8 mouse cellular contexts compared by ENCODE assay signal in the genomic region with DNA sequence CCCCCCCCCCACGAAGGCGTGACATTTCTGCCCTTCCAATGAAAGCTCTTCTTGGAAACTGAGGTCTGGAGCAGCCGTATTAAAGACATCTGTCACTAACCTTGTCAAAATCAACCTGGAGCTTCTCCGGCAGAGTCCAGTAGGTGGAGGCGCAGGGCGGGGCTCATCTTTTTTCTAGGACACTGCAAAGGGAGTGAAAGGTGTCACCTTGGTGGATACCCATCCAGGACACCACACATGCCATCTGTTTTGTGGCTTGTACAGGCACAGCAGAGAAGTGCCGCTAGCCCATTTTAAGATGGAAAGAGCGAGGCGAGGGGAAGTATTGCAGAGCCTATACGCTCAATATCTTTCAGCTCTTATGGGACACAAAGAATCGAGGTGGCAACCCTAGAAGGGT.
A peak's percentile ranks its signal among the peaks of the same experiment; 100 is the strongest.
DNase-seq lines count a peak whose midpoint lies in the region; ATAC-seq lines count a peak whose summit lies in the region.

No protein-coding gene starts in this region.

- intact Hi-C loops in heart, postnatal 36 days (cut with DNase I), result loop anchor here (1.0 to 10.0 kb wide), 3 partner anchors 101 to 338 kb away; a partner anchor contains a TSS

- no peak for ATAC-seq in heart, embryonic 16.5 days (replicated peaks; ENCODE audit: extremely low read depth, insufficient read depth, low FRiP score)
- peak; percentile 29; the same call in 1 of the 2 replicates for ATAC-seq in intestine, embryonic 15.5 days
- ATAC-seq in neural tube, embryonic 12.5 days (ENCODE audit: low FRiP score, low read depth), result peak; percentile 49
- no peak for ATAC-seq in megakaryocyte progenitor cell, adult 5-6 weeks (replicated peaks; ENCODE audit: poor library complexity)
- no peak for ATAC-seq in erythroblast, adult 5-6 weeks (replicated peaks; ENCODE audit: low FRiP score, poor library complexity, severe bottlenecking)

- H3K9me3 ChIP-seq in heart, embryonic 16.5 days (replicated peaks; ENCODE audit: control insufficient read depth, low read length), result no peaks in the 10 kb centered on the region
- no peaks in the 10 kb centered on the region for H3K9me3 ChIP-seq in embryonic facial prominence, embryonic 10.5 days
- H3K9me3 ChIP-seq in intestine, embryonic 15.5 days, result no peaks in the 10 kb centered on the region
- no peaks in the 10 kb centered on the region for H3K9me3 ChIP-seq in neural tube, embryonic 12.5 days

- no peaks in the 10 kb centered on the region for H3K36me3 ChIP-seq in heart, embryonic 16.5 days (ENCODE audit: control insufficient read depth, insufficient read depth)
- no peaks in the 10 kb centered on the region for H3K36me3 ChIP-seq in embryonic facial prominence, embryonic 10.5 days (replicated peaks)
- no peaks in the 10 kb centered on the region for H3K36me3 ChIP-seq in intestine, embryonic 15.5 days
- no peaks in the 10 kb centered on the region for H3K36me3 ChIP-seq in neural tube, embryonic 12.5 days

- no peak for DNase-seq in heart, postnatal 36 days
- DNase-seq in embryonic facial prominence, embryonic 10.5 days (ENCODE audit: low spot score), result no peak
- DNase-seq in Muller cell, postnatal 12 days (ENCODE audit: inconsistent ontology term), result no peak

- H3K27ac ChIP-seq in heart, embryonic 16.5 days (ENCODE audit: low read length), result no peak overlapping the region
- H3K27ac ChIP-seq in embryonic facial prominence, embryonic 10.5 days (replicated peaks), result peak overlapping the region; percentile 61; the same call in 1 of the 2 replicates
- H3K27ac ChIP-seq in intestine, embryonic 15.5 days, result no peak overlapping the region
- no peak overlapping the region for H3K27ac ChIP-seq in neural tube, embryonic 12.5 days

- peak overlapping the region; percentile 83 for H3K4me2 ChIP-seq in heart, embryonic 16.5 days (ENCODE audit: low read depth, low read length)
- peak overlapping the region; percentile 73 for H3K4me2 ChIP-seq in intestine, embryonic 15.5 days (replicated peaks)
- peak overlapping the region; percentile 64 for H3K4me2 ChIP-seq in neural tube, embryonic 12.5 days (replicated peaks)

- 32% methylated on average over 11 of the region's 11 CpGs for WGBS in heart, embryonic 16.5 days
- 45% methylated on average over 11 of the region's 11 CpGs for WGBS in embryonic facial prominence, embryonic 10.5 days
- WGBS in intestine, embryonic 15.5 days, result 46% methylated on average over 10 of the region's 11 CpGs
- 50% methylated on average over 10 of the region's 11 CpGs for WGBS in neural tube, embryonic 12.5 days

- no peaks in the 10 kb centered on the region for H3K4me1 ChIP-seq in heart, embryonic 16.5 days (ENCODE audit: control insufficient read depth, insufficient read depth, low read length)
- peaks cover 16% of the 10 kb centered on the region for H3K4me1 ChIP-seq in embryonic facial prominence, embryonic 10.5 days
- H3K4me1 ChIP-seq in intestine, embryonic 15.5 days (replicated peaks), result no peaks in the 10 kb centered on the region
- H3K4me1 ChIP-seq in neural tube, embryonic 12.5 days, result peaks cover 11% of the 10 kb centered on the region

- H3K27me3 ChIP-seq in heart, embryonic 16.5 days (ENCODE audit: control insufficient read depth, insufficient read depth, low read length), result peaks cover 6% of the 10 kb centered on the region
- peaks cover 38% of the 10 kb centered on the region for H3K27me3 ChIP-seq in embryonic facial prominence, embryonic 10.5 days (replicated peaks; ENCODE audit: low read depth, poor library complexity, severe bottlenecking)
- H3K27me3 ChIP-seq in intestine, embryonic 15.5 days (replicated peaks), result no peaks in the 10 kb centered on the region
- H3K27me3 ChIP-seq in neural tube, embryonic 12.5 days (replicated peaks), result 0 out of 2 replicates have a peak, but pooled peaks cover 2% of the 10 kb centered on the region

- peak overlapping the region; percentile 54 for H3K4me3 ChIP-seq in heart, embryonic 16.5 days (ENCODE audit: low read length)
- H3K4me3 ChIP-seq in embryonic facial prominence, embryonic 10.5 days, result peak overlapping the region; percentile 58
- H3K4me3 ChIP-seq in intestine, embryonic 15.5 days (replicated peaks), result peak overlapping the region; percentile 38
- H3K4me3 ChIP-seq in neural tube, embryonic 12.5 days, result peak overlapping the region; percentile 33

- peak overlapping the region; percentile 42 for H3K9ac ChIP-seq in heart, embryonic 16.5 days (ENCODE audit: low read length)
- H3K9ac ChIP-seq in intestine, embryonic 15.5 days, result peak overlapping the region; percentile 30
- H3K9ac ChIP-seq in neural tube, embryonic 12.5 days, result peak overlapping the region; percentile 33; the same call in 1 of the 2 replicates

Comparison
In these comparisons a context has a peak if more than half of its experiments do, and no peak if none do; other contexts are left out.
1. ATAC-seq: peak in intestine, embryonic 15.5 days (single experiment) and neural tube, embryonic 12.5 days (single experiment); none in heart, embryonic 16.5 days (single experiment), megakaryocyte progenitor cell, adult 5-6 weeks (single experiment) and erythroblast, adult 5-6 weeks (single experiment).
2. Peak in every context shown above with its lines, with median percentiles within 50 percentile points of each other: H3K4me2 ChIP-seq, H3K4me3 ChIP-seq and H3K9ac ChIP-seq.